Mouse (Mus musculus): ENCODE data around the gene Mrps11. TPM values are rescaled to one million over a fixed set of nuclear protein-coding genes. Genes with fewer than 3 reads are reported as not detected.

Mrps11 gene
- polyA plus RNA-seq, 1 experiment from 2014 or later: 92.4 TPM

GRCm38 (mm10) chr7:78799730-78800496, 17.0 kb downstream of the Mrps11 start:
- H3K4me2 ChIP-seq: peak overlapping the region; percentile 39
- WGBS: 29% methylated on average over 9 of the region's 9 CpGs
- H3K4me1 ChIP-seq (replicated peaks; ENCODE audit: control insufficient read depth, insufficient read depth, low read length): peaks cover 29% of the 10 kb centered on the region
- no peaks in the 10 kb centered on the region for H3K27me3 ChIP-seq (replicated peaks; ENCODE audit: control insufficient read depth, insufficient read depth, low read length)
- H3K9ac ChIP-seq (ENCODE audit: low read depth, low read length): 0 out of 2 replicates have a peak overlapping the region, but pooled peaks have one; percentile 1
- peak; percentile 95 for ATAC-seq (replicated peaks; ENCODE audit: low FRiP score)
- peak; percentile 49 for DNase-seq (ENCODE audit: low spot score)
- no peak overlapping the region for H3K4me3 ChIP-seq (ENCODE audit: low read depth, low read length)
- no peaks in the 10 kb centered on the region for H3K36me3 ChIP-seq (ENCODE audit: control insufficient read depth, insufficient read depth, low read length)
- no peaks in the 10 kb centered on the region for H3K9me3 ChIP-seq (ENCODE audit: control insufficient read depth, low read length)
- peak overlapping the region; percentile 45 for H3K27ac ChIP-seq (ENCODE audit: low read depth, low read length)

GRCm38 (mm10) chr7:78803841-78804240, 20.9 kb downstream of the Mrps11 start:
- Histone ChIP-seq H3K4me2 (no peak overlapping the region), H3K36me3 (ENCODE audit: control insufficient read depth, insufficient read depth, low read length) (no peaks in the 10 kb centered on the region), H3K27ac (ENCODE audit: low read depth, low read length) (no peak overlapping the region), H3K9me3 (ENCODE audit: control insufficient read depth, low read length) (no peaks in the 10 kb centered on the region), H3K27me3 (replicated peaks; ENCODE audit: control insufficient read depth, insufficient read depth, low read length) (no peaks in the 10 kb centered on the region), H3K4me3 (ENCODE audit: low read depth, low read length) (no peak overlapping the region), H3K4me1 (replicated peaks; ENCODE audit: control insufficient read depth, insufficient read depth, low read length) (peaks cover 20% of the 10 kb centered on the region), H3K9ac (ENCODE audit: low read depth, low read length) (no peak overlapping the region)
- DNase-seq (ENCODE audit: low spot score): no peak
- no peak for ATAC-seq (replicated peaks; ENCODE audit: low FRiP score)
- 78% methylated on average over 3 of the region's 3 CpGs for WGBS

GRCm38 (mm10) chr7:78807192-78807591, 24.3 kb downstream of the Mrps11 start:
- Histone ChIP-seq H3K27me3 (replicated peaks; ENCODE audit: control insufficient read depth, insufficient read depth, low read length) (no peaks in the 10 kb centered on the region), H3K9me3 (ENCODE audit: control insufficient read depth, low read length) (no peaks in the 10 kb centered on the region), H3K4me1 (replicated peaks; ENCODE audit: control insufficient read depth, insufficient read depth, low read length) (peaks cover 4% of the 10 kb centered on the region), H3K36me3 (ENCODE audit: control insufficient read depth, insufficient read depth, low read length) (no peaks in the 10 kb centered on the region), H3K4me2 (no peak overlapping the region), H3K27ac (ENCODE audit: low read depth, low read length) (no peak overlapping the region), H3K4me3 (ENCODE audit: low read depth, low read length) (no peak overlapping the region), H3K9ac (ENCODE audit: low read depth, low read length) (no peak overlapping the region)
- DNase-seq (ENCODE audit: low spot score): no peak
- no peak for ATAC-seq (replicated peaks; ENCODE audit: low FRiP score)
- WGBS: 82% methylated on average over 4 of the region's 4 CpGs

- no peak for DNase-seq (ENCODE audit: low spot score)
- no peak overlapping the region for H3K27ac ChIP-seq (ENCODE audit: low read depth, low read length)
- no peaks in the 10 kb centered on the region for H3K27me3 ChIP-seq (replicated peaks; ENCODE audit: control insufficient read depth, insufficient read depth, low read length)
- no peak overlapping the region for H3K4me2 ChIP-seq
- WGBS: 89% methylated on average over 6 of the region's 6 CpGs
- H3K4me1 ChIP-seq (replicated peaks; ENCODE audit: control insufficient read depth, insufficient read depth, low read length): no peaks in the 10 kb centered on the region; the same call in 1 of the 2 replicates
- no peak overlapping the region for H3K9ac ChIP-seq (ENCODE audit: low read depth, low read length)
- no peaks in the 10 kb centered on the region for H3K36me3 ChIP-seq (ENCODE audit: control insufficient read depth, insufficient read depth, low read length)
- ATAC-seq (replicated peaks; ENCODE audit: low FRiP score): no peak
- no peaks in the 10 kb centered on the region for H3K9me3 ChIP-seq (ENCODE audit: control insufficient read depth, low read length)
- H3K4me3 ChIP-seq (ENCODE audit: low read depth, low read length): no peak overlapping the region
Measured at GRCm38 (mm10) chr7:78813791-78814190, 30.9 kb downstream of the Mrps11 start.

GRCm38 (mm10) chr7:78814766-78815165, 31.8 kb downstream of the Mrps11 start:
- H3K27ac ChIP-seq (ENCODE audit: low read depth, low read length): no peak overlapping the region
- DNase-seq (ENCODE audit: low spot score): no peak
- H3K9ac ChIP-seq (ENCODE audit: low read depth, low read length): no peak overlapping the region
- no peaks in the 10 kb centered on the region for H3K9me3 ChIP-seq (ENCODE audit: control insufficient read depth, low read length)
- no peaks in the 10 kb centered on the region for H3K36me3 ChIP-seq (ENCODE audit: control insufficient read depth, insufficient read depth, low read length)
- ATAC-seq (replicated peaks; ENCODE audit: low FRiP score): no peak
- H3K4me3 ChIP-seq (ENCODE audit: low read depth, low read length): no peak overlapping the region
- H3K4me2 ChIP-seq: no peak overlapping the region
- no peaks in the 10 kb centered on the region; the same call in 1 of the 2 replicates for H3K4me1 ChIP-seq (replicated peaks; ENCODE audit: control insufficient read depth, insufficient read depth, low read length)
- no peaks in the 10 kb centered on the region for H3K27me3 ChIP-seq (replicated peaks; ENCODE audit: control insufficient read depth, insufficient read depth, low read length)

- Histone ChIP-seq H3K27me3 (replicated peaks; ENCODE audit: control insufficient read depth, insufficient read depth, low read length) (no peaks in the 10 kb centered on the region), H3K4me1 (replicated peaks; ENCODE audit: control insufficient read depth, insufficient read depth, low read length) (no peaks in the 10 kb centered on the region; the same call in 1 of the 2 replicates), H3K4me3 (ENCODE audit: low read depth, low read length) (no peak overlapping the region), H3K36me3 (ENCODE audit: control insufficient read depth, insufficient read depth, low read length) (no peaks in the 10 kb centered on the region; the same call in 1 of the 2 replicates), H3K27ac (ENCODE audit: low read depth, low read length) (no peak overlapping the region), H3K4me2 (no peak overlapping the region), H3K9ac (ENCODE audit: low read depth, low read length) (no peak overlapping the region), H3K9me3 (ENCODE audit: control insufficient read depth, low read length) (no peaks in the 10 kb centered on the region)
- DNase-seq (ENCODE audit: low spot score) (no peak), ATAC-seq (replicated peaks; ENCODE audit: low FRiP score) (no peak)
- WGBS: 68% methylated on average over 12 of the region's 12 CpGs
Measured at GRCm38 (mm10) chr7:78818336-78818735, 35.4 kb downstream of the Mrps11 start.

- 64% methylated on average over 9 of the region's 9 CpGs for whole genome bisulfite sequencing
- Histone ChIP-seq H3K9me3 (ENCODE audit: control insufficient read depth, low read length) (no peaks in the 10 kb centered on the region), H3K36me3 (ENCODE audit: control insufficient read depth, insufficient read depth, low read length) (peaks cover 14% of the 10 kb centered on the region), H3K27ac (ENCODE audit: low read depth, low read length) (no peak overlapping the region), H3K4me3 (ENCODE audit: low read depth, low read length) (no peak overlapping the region), H3K27me3 (replicated peaks; ENCODE audit: control insufficient read depth, insufficient read depth, low read length) (no peaks in the 10 kb centered on the region), H3K4me2 (no peak overlapping the region), H3K9ac (ENCODE audit: low read depth, low read length) (no peak overlapping the region), H3K4me1 (replicated peaks; ENCODE audit: control insufficient read depth, insufficient read depth, low read length) (no peaks in the 10 kb centered on the region)
- ATAC-seq (replicated peaks; ENCODE audit: low FRiP score) (no peak), DNase-seq (ENCODE audit: low spot score) (no peak)
Measured at GRCm38 (mm10) chr7:78826682-78827385, 43.9 kb downstream of the Mrps11 start.

GRCm38 (mm10) chr7:78827749-78828362, 44.9 kb downstream of the Mrps11 start:
- no peaks in the 10 kb centered on the region for H3K4me1 ChIP-seq (replicated peaks; ENCODE audit: control insufficient read depth, insufficient read depth, low read length)
- no peak overlapping the region for H3K4me3 ChIP-seq (ENCODE audit: low read depth, low read length)
- no peak for DNase-seq (ENCODE audit: low spot score)
- ATAC-seq (replicated peaks; ENCODE audit: low FRiP score): no peak
- H3K27ac ChIP-seq (ENCODE audit: low read depth, low read length): no peak overlapping the region
- H3K27me3 ChIP-seq (replicated peaks; ENCODE audit: control insufficient read depth, insufficient read depth, low read length): no peaks in the 10 kb centered on the region
- no peak overlapping the region for H3K4me2 ChIP-seq
- peaks cover 14% of the 10 kb centered on the region for H3K36me3 ChIP-seq (ENCODE audit: control insufficient read depth, insufficient read depth, low read length)
- no peak overlapping the region for H3K9ac ChIP-seq (ENCODE audit: low read depth, low read length)
- WGBS: 79% methylated on average over 14 of the region's 14 CpGs
- no peaks in the 10 kb centered on the region for H3K9me3 ChIP-seq (ENCODE audit: control insufficient read depth, low read length)
